ENCODE assay signal across 11 mouse cellular contexts in genomic region chr14:7824651-7825268, GRCm38 (mm10). TPM values are rescaled to one million over a fixed set of nuclear protein-coding genes. Genes with fewer than 3 reads are reported as not detected.
DNase-seq lines count a peak whose midpoint lies in the region; ATAC-seq and TF ChIP-seq lines count a peak whose summit lies in the region.
"Had no signal": no experiment of that assay in that cellular context is flagged by ENCODE, and none has a peak within 500 bp of the region (broad histone marks: within the 10 kb centered on the region; RNA-seq: fewer than 3 reads in every experiment).

No protein-coding gene starts in this region.

- no peaks in the 10 kb centered on the region for H3K9me3 ChIP-seq in liver, embryonic 13.5 days (replicated peaks)
- no peaks in the 10 kb centered on the region for H3K9me3 ChIP-seq in forebrain, postnatal 0 days (ENCODE audit: low read length)

- no peak for ATAC-seq in liver, embryonic 13.5 days (ENCODE audit: low read depth)
- ATAC-seq in forebrain, postnatal 0 days = no peak

- 30% methylated on average over 8 of the region's 8 CpGs for WGBS in lung, adult 2 months
- 8% methylated on average over 8 of the region's 8 CpGs for WGBS in kidney, adult 2 months
- WGBS in liver, embryonic 13.5 days (ENCODE audit: insufficient replicate concordance) = 47% methylated on average over 8 of the region's 8 CpGs
- WGBS in forebrain, postnatal 0 days = 84% methylated on average over 8 of the region's 8 CpGs

- H3K27me3 ChIP-seq in kidney, adult 2 months (replicated peaks; ENCODE audit: control insufficient read depth, insufficient read depth, low read length) = no peaks in the 10 kb centered on the region
- H3K27me3 ChIP-seq in liver, embryonic 13.5 days = no peaks in the 10 kb centered on the region
- H3K27me3 ChIP-seq in forebrain, postnatal 0 days (ENCODE audit: insufficient read depth, low read length) = no peaks in the 10 kb centered on the region

- TF ChIP-seq POLR2A in lung, adult 2 months (IDR thresholded peaks at IDR 0.05; ENCODE audit: borderline replicate concordance, extremely low read depth, low read depth, low read length) = no peak
- no peak for TF ChIP-seq POLR2A in kidney, adult 2 months (IDR thresholded peaks at IDR 0.05; ENCODE audit: low read depth, low read length)

- peaks cover 37% of the 10 kb centered on the region for H3K4me1 ChIP-seq in lung, adult 2 months (ENCODE audit: control insufficient read depth, insufficient read depth, low read length)
- H3K4me1 ChIP-seq in kidney, adult 2 months (ENCODE audit: control insufficient read depth, insufficient read depth, low read length) = peaks cover 48% of the 10 kb centered on the region
- H3K4me1 ChIP-seq in liver, embryonic 13.5 days (replicated peaks) = peaks cover 56% of the 10 kb centered on the region
- H3K4me1 ChIP-seq in forebrain, postnatal 0 days (ENCODE audit: insufficient read depth) = peaks cover 21% of the 10 kb centered on the region

- no peak overlapping the region for H3K4me2 ChIP-seq in liver, embryonic 13.5 days
- H3K4me2 ChIP-seq in forebrain, postnatal 0 days (ENCODE audit: low read depth) = no peak overlapping the region

- peak overlapping the region; percentile 98 for H3K27ac ChIP-seq in kidney, adult 2 months (ENCODE audit: insufficient read depth, low read depth, low read length)
- H3K27ac ChIP-seq in liver, embryonic 13.5 days = peak overlapping the region; percentile 75
- no peak overlapping the region for H3K27ac ChIP-seq in forebrain, postnatal 0 days (ENCODE audit: low read depth, low read length)

- no peak for TF ChIP-seq CTCF in lung, adult 2 months (IDR thresholded peaks at IDR 0.05; ENCODE audit: insufficient read depth, low read length)
- TF ChIP-seq CTCF in kidney, adult 2 months (conservative IDR thresholded peaks at IDR 0.05; ENCODE audit: insufficient read depth, insufficient read length, low read depth, low read length) = 0 out of 2 replicates have a peak, but pooled peaks have one; percentile 4
- no peak for TF ChIP-seq CTCF in forebrain, postnatal 0 days (IDR thresholded peaks at IDR 0.05; ENCODE audit: low read depth)

- no peaks in the 10 kb centered on the region for H3K36me3 ChIP-seq in kidney, adult 2 months (ENCODE audit: control insufficient read depth, insufficient read depth, low read length)
- no peaks in the 10 kb centered on the region for H3K36me3 ChIP-seq in liver, embryonic 13.5 days
- no peaks in the 10 kb centered on the region for H3K36me3 ChIP-seq in forebrain, postnatal 0 days (ENCODE audit: insufficient read depth)

- no peak overlapping the region for H3K9ac ChIP-seq in liver, embryonic 13.5 days
- H3K9ac ChIP-seq in forebrain, postnatal 0 days = no peak overlapping the region

- H3K4me3 ChIP-seq in lung, adult 2 months (replicated peaks; ENCODE audit: extremely low read depth, low read depth, low read length) = no peak overlapping the region
- no peak overlapping the region for H3K4me3 ChIP-seq in kidney, adult 2 months (ENCODE audit: insufficient read depth, low read depth, low read length)
- no peak overlapping the region for H3K4me3 ChIP-seq in liver, embryonic 13.5 days (replicated peaks)
- no peak overlapping the region for H3K4me3 ChIP-seq in forebrain, postnatal 0 days (ENCODE audit: low read depth, low read length)
- H3K4me3 ChIP-seq: erythroblast, embryonic 14.5 days had no signal

- DNase-seq in lung, adult 18-20 months = peak; percentile 54 to 83
- no peak for DNase-seq in lung, adult 2 months
- DNase-seq in kidney, adult 2 months = peak; percentile 97
- DNase-seq in liver, embryonic 13.5 days = no peak
- peak; percentile 66 for DNase-seq in yolk sac, embryonic 10.5 days (ENCODE audit: low spot score)
- no peak for DNase-seq in forebrain, postnatal 0 days
- DNase-seq in frontal cortex, postnatal 36 days (ENCODE audit: low spot score in 2 of 2) = no peak
- no peak for DNase-seq in thymus, postnatal 4 days

RNA-seq across cellular contexts. Expression of gene Flnb, which starts 7.0 kb away (rescaled TPM):
- polyA plus RNA-seq in lung, adult 2 months (2012; rRNA removed) = 22.3 and 26.4 TPM in 2 replicates
- 37.2 and 41.2 TPM in 2 replicates for polyA plus RNA-seq in kidney, adult 2 months (2012; rRNA removed)
- polyA plus RNA-seq in liver, embryonic 13.5 days (2015; fragmentation: Nextera tagmentation; extraction: Ambion mirVana) = 2.9 and 3.8 TPM in 2 replicates
- total RNA-seq in forebrain, postnatal 0 days (2014; rRNA removed) = 18.6 and 22.5 TPM in 2 replicates
- 1.3 and 2.3 TPM in 2 replicates for polyA plus RNA-seq in forebrain, postnatal 0 days (2015; fragmentation: Nextera tagmentation; extraction: Ambion mirVana)

RNA-seq across cellular contexts. Expression of gene Gm26661, which starts 33.4 kb away (rescaled TPM):
- polyA plus RNA-seq in lung, adult 2 months (2012; rRNA removed) = not detected in 2 replicates
- polyA plus RNA-seq in kidney, adult 2 months (2012; rRNA removed) = not detected in 2 replicates
- not detected in 2 replicates for polyA plus RNA-seq in liver, embryonic 13.5 days (2015; fragmentation: Nextera tagmentation; extraction: Ambion mirVana)
- not detected in 2 replicates for total RNA-seq in forebrain, postnatal 0 days (2014; rRNA removed)
- polyA plus RNA-seq in forebrain, postnatal 0 days (2015; fragmentation: Nextera tagmentation; extraction: Ambion mirVana) = not detected in 2 replicates
- total RNA-seq: left cerebral cortex, postnatal 14 days had no signal
- polyA plus RNA-seq: erythroblast, embryonic 14.5 days; heart, postnatal 0 days had no signal

Comparison
In these comparisons a context has a peak if more than half of its experiments do, and no peak if none do; other contexts are left out.
1. DNase-seq: peak in lung, adult 18-20 months (2 of 2), kidney, adult 2 months (single experiment) and yolk sac, embryonic 10.5 days (single experiment); none in lung, adult 2 months (single experiment), liver, embryonic 13.5 days (single experiment), forebrain, postnatal 0 days (single experiment), frontal cortex, postnatal 36 days (0 of 2) and thymus, postnatal 4 days (single experiment).